Mouse (Mus musculus): Measurements from ENCODE around the gene Creb1. TPM values are rescaled to one million over a fixed set of nuclear protein-coding genes. Genes with fewer than 3 reads are reported as not detected.

Creb1 gene
- polyA plus RNA-seq, 1 experiment from 2014 or later, result 52.1 TPM

GRCm38 (mm10) chr1:64522637-64523036 is 9.8 kb upstream of the Creb1 start:
- WGBS, result 86% methylated on average over 6 of the region's 6 CpGs
- no peak overlapping the region for H3K4me3 ChIP-seq

GRCm38 (mm10) chr1:64523117-64523516 is 9.3 kb upstream of the Creb1 start:
- Histone ChIP-seq H3K36me3 (replicated peaks) (no peaks in the 10 kb centered on the region), H3K4me3 (no peak overlapping the region), H3K9me3 (no peaks in the 10 kb centered on the region), H3K27me3 (ENCODE audit: poor library complexity, severe bottlenecking) (no peaks in the 10 kb centered on the region), H3K4me1 (no peaks in the 10 kb centered on the region), H3K27ac (no peak overlapping the region)
- no peak for DNase-seq (ENCODE audit: extremely low spot score, low spot score)
- 83% methylated on average over 1 of the region's 1 CpGs for whole genome bisulfite sequencing

More at GRCm38 (mm10) chr1:64522637-64523036, 9.8 kb upstream of the Creb1 start:
- Histone ChIP-seq H3K9me3 (no peaks in the 10 kb centered on the region), H3K4me1 (no peaks in the 10 kb centered on the region), H3K27ac (no peak overlapping the region), H3K27me3 (ENCODE audit: poor library complexity, severe bottlenecking) (no peaks in the 10 kb centered on the region), H3K36me3 (replicated peaks) (no peaks in the 10 kb centered on the region)
- DNase-seq (ENCODE audit: extremely low spot score, low spot score), result no peak

GRCm38 (mm10) chr1:64524661-64525060 is 7.8 kb upstream of the Creb1 start:
- Histone ChIP-seq H3K4me3 (no peak overlapping the region), H3K27me3 (ENCODE audit: poor library complexity, severe bottlenecking) (no peaks in the 10 kb centered on the region), H3K36me3 (replicated peaks) (peaks cover 5% of the 10 kb centered on the region), H3K9me3 (peaks cover 5% of the 10 kb centered on the region; the same call in 1 of the 2 replicates), H3K4me1 (no peaks in the 10 kb centered on the region), H3K27ac (no peak overlapping the region)
- DNase-seq (ENCODE audit: extremely low spot score, low spot score), result no peak
- WGBS, result 80% methylated on average over 2 of the region's 2 CpGs

GRCm38 (mm10) chr1:64527626-64528025 is 4.8 kb upstream of the Creb1 start:
- H3K9me3 ChIP-seq, result peaks cover 5% of the 10 kb centered on the region; the same call in 1 of the 2 replicates
- no peak for DNase-seq (ENCODE audit: extremely low spot score, low spot score)
- peaks cover 17% of the 10 kb centered on the region for H3K4me1 ChIP-seq
- no peak overlapping the region for H3K4me3 ChIP-seq
- H3K27ac ChIP-seq, result no peak overlapping the region
- H3K36me3 ChIP-seq (replicated peaks), result peaks cover 5% of the 10 kb centered on the region
- no peaks in the 10 kb centered on the region for H3K27me3 ChIP-seq (ENCODE audit: poor library complexity, severe bottlenecking)

GRCm38 (mm10) chr1:64529781-64530315 is 2.6 kb upstream of the Creb1 start:
- Histone ChIP-seq H3K27ac (no peak overlapping the region), H3K4me1 (peaks cover 26% of the 10 kb centered on the region), H3K36me3 (replicated peaks) (peaks cover 5% of the 10 kb centered on the region), H3K27me3 (ENCODE audit: poor library complexity, severe bottlenecking) (no peaks in the 10 kb centered on the region), H3K9me3 (peaks cover 5% of the 10 kb centered on the region; the same call in 1 of the 2 replicates), H3K4me3 (no peak overlapping the region)
- DNase-seq (ENCODE audit: extremely low spot score, low spot score), result no peak
- 87% methylated on average over 5 of the region's 5 CpGs for WGBS

- 32% methylated on average over 7 of the region's 7 CpGs for WGBS
- no peak for DNase-seq (ENCODE audit: extremely low spot score, low spot score)
- Histone ChIP-seq H3K4me1 (peaks cover 38% of the 10 kb centered on the region), H3K27me3 (ENCODE audit: poor library complexity, severe bottlenecking) (no peaks in the 10 kb centered on the region), H3K36me3 (replicated peaks) (peaks cover 10% of the 10 kb centered on the region), H3K9me3 (peaks cover 5% of the 10 kb centered on the region; the same call in 1 of the 2 replicates), H3K4me3 (peak overlapping the region; percentile 81), H3K27ac (peak overlapping the region; percentile 99)
These were observed 897 bp upstream of the Creb1 start for GRCm38 (mm10) chr1:64531548-64531947.

- Histone ChIP-seq H3K27me3 (ENCODE audit: poor library complexity, severe bottlenecking) (no peaks in the 10 kb centered on the region), H3K36me3 (replicated peaks) (peaks cover 11% of the 10 kb centered on the region), H3K27ac (peak overlapping the region; percentile 99), H3K9me3 (peaks cover 5% of the 10 kb centered on the region; the same call in 1 of the 2 replicates), H3K4me3 (peak overlapping the region; percentile 81), H3K4me1 (peaks cover 38% of the 10 kb centered on the region)
- no peak for DNase-seq (ENCODE audit: extremely low spot score, low spot score)
- under 1% methylated on average over 34 of the region's 34 CpGs for WGBS
These were observed 350 bp upstream of the Creb1 start for GRCm38 (mm10) chr1:64532067-64532523.

GRCm38 (mm10) chr1:64533471-64534443 is 1.3 kb downstream of the Creb1 start:
- DNase-seq (ENCODE audit: extremely low spot score, low spot score), result peak; percentile 51
- 5% methylated on average over 35 of the region's 35 CpGs for WGBS
- Histone ChIP-seq H3K4me1 (peaks cover 38% of the 10 kb centered on the region), H3K27ac (peak overlapping the region; percentile 99), H3K4me3 (peak overlapping the region; percentile 81), H3K36me3 (replicated peaks) (peaks cover 6% of the 10 kb centered on the region), H3K9me3 (0 out of 2 replicates have a peak, but pooled peaks cover under 1% of the 10 kb centered on the region), H3K27me3 (ENCODE audit: poor library complexity, severe bottlenecking) (no peaks in the 10 kb centered on the region)

GRCm38 (mm10) chr1:64538837-64539367 is 6.5 kb downstream of the Creb1 start:
- peaks cover 21% of the 10 kb centered on the region for H3K36me3 ChIP-seq (replicated peaks)
- 94% methylated on average over 3 of the region's 3 CpGs for WGBS

GRCm38 (mm10) chr1:64543750-64544149 is 11.3 kb downstream of the Creb1 start:
- no peak for DNase-seq (ENCODE audit: extremely low spot score, low spot score)
- no peaks in the 10 kb centered on the region for H3K4me1 ChIP-seq
- H3K9me3 ChIP-seq, result no peaks in the 10 kb centered on the region
- peaks cover 25% of the 10 kb centered on the region for H3K36me3 ChIP-seq (replicated peaks)
- no peaks in the 10 kb centered on the region for H3K27me3 ChIP-seq (ENCODE audit: poor library complexity, severe bottlenecking)
- no peak overlapping the region for H3K27ac ChIP-seq
- H3K4me3 ChIP-seq, result no peak overlapping the region
- 92% methylated on average over 5 of the region's 5 CpGs for WGBS

More at GRCm38 (mm10) chr1:64538837-64539367, 6.5 kb downstream of the Creb1 start:
- no peak overlapping the region for H3K27ac ChIP-seq
- no peaks in the 10 kb centered on the region for H3K27me3 ChIP-seq (ENCODE audit: poor library complexity, severe bottlenecking)
- H3K4me3 ChIP-seq, result no peak overlapping the region
- H3K9me3 ChIP-seq, result no peaks in the 10 kb centered on the region
- DNase-seq (ENCODE audit: extremely low spot score, low spot score), result no peak
- peaks cover 20% of the 10 kb centered on the region for H3K4me1 ChIP-seq

GRCm38 (mm10) chr1:64546070-64546469 is 13.6 kb downstream of the Creb1 start:
- Histone ChIP-seq H3K9me3 (no peaks in the 10 kb centered on the region), H3K4me3 (no peak overlapping the region), H3K27me3 (ENCODE audit: poor library complexity, severe bottlenecking) (no peaks in the 10 kb centered on the region), H3K4me1 (no peaks in the 10 kb centered on the region), H3K27ac (no peak overlapping the region), H3K36me3 (replicated peaks) (peaks cover 36% of the 10 kb centered on the region)
- DNase-seq (ENCODE audit: extremely low spot score, low spot score), result no peak
- WGBS, result 84% methylated on average over 3 of the region's 3 CpGs

- Histone ChIP-seq H3K27ac (no peak overlapping the region), H3K27me3 (ENCODE audit: poor library complexity, severe bottlenecking) (no peaks in the 10 kb centered on the region), H3K4me1 (no peaks in the 10 kb centered on the region), H3K36me3 (replicated peaks) (peaks cover 43% of the 10 kb centered on the region), H3K9me3 (no peaks in the 10 kb centered on the region), H3K4me3 (no peak overlapping the region)
- DNase-seq (ENCODE audit: extremely low spot score, low spot score), result no peak
- 92% methylated on average over 2 of the region's 2 CpGs for WGBS
These were observed 16.9 kb downstream of the Creb1 start for GRCm38 (mm10) chr1:64549380-64549779.

All from forebrain, embryonic 10.5 days (tissue).